Mouse (Mus musculus) liver, adult 2 months (tissue): ENCODE measurements around the gene Olfr112. TPM values are rescaled to one million over a fixed set of nuclear protein-coding genes. Genes with fewer than 3 reads are reported as not detected.
"Not testable (repeated sequence)": the region's sequence is repeated elsewhere in the genome, so short reads cannot be mapped to it uniquely, and the experiment has no call there.

Source experiments
- DNase-seq: peaks from one replicate; pipeline ENCODE4 v3.0.0-alpha.2; 2011; ENCODE audit warnings: low read depth, low spot score; ENCODE audit errors: extremely low read depth
- H3K27ac ChIP-seq: fragments of 200-500 bp; replicated peaks from 2 replicates; pipeline ENCODE4 v1.5.1; 2012; ENCODE audit warnings: low read depth, mild to moderate bottlenecking, control low read depth, inconsistent platforms, low read length; ENCODE audit not compliant: insufficient read depth
- H3K27me3 ChIP-seq: fragments of 200-500 bp; 2 replicates; pipeline ENCODE4 v1.6.1; 2012; ENCODE audit warnings: mild to moderate bottlenecking, moderate library complexity, low read length, inconsistent platforms; ENCODE audit not compliant: control insufficient read depth, insufficient read depth
- H3K36me3 ChIP-seq: fragments of 200-500 bp; 2 replicates; pipeline ENCODE4 v1.6.1; 2012; ENCODE audit warnings: low read length, inconsistent platforms; ENCODE audit not compliant: control insufficient read depth, insufficient read depth
- H3K4me1 ChIP-seq: fragments of 200-500 bp; 2 replicates; pipeline ENCODE4 v1.6.1; 2011; ENCODE audit warnings: low read length; ENCODE audit not compliant: control insufficient read depth, insufficient read depth
- H3K4me3 ChIP-seq: fragments of 200-500 bp; 2 replicates; pipeline ENCODE4 v1.5.1; 2011; ENCODE audit warnings: low read depth, mild to moderate bottlenecking, control low read depth, low read length, moderate library complexity; ENCODE audit not compliant: insufficient read depth
- H3K79me2 ChIP-seq: fragments of 200-500 bp; 2 replicates; pipeline ENCODE4 v1.6.1; 2012; ENCODE audit warnings: inconsistent platforms, mild to moderate bottlenecking, low read length, moderate library complexity; ENCODE audit not compliant: control insufficient read depth, insufficient read depth
- H3K9ac ChIP-seq: fragments of 200-500 bp; 2 replicates; pipeline ENCODE4 v1.6.1; 2012; ENCODE audit warnings: low read depth, mild to moderate bottlenecking, control low read depth, inconsistent platforms, low read length
- CTCF ChIP-seq: fragments of 200-500 bp; IDR thresholded peaks from 2 replicates; pipeline ENCODE4 v1.5.1; 2011; ENCODE audit warnings: low read depth, low read length, control low read depth
- POLR2A ChIP-seq: fragments of 200-500 bp; IDR thresholded peaks from 2 replicates; pipeline ENCODE4 v1.6.1; 2011; ENCODE audit warnings: low read length, control low read depth; ENCODE audit not compliant: insufficient read depth; ENCODE audit errors: extremely low read depth
- WGBS: fragments of 180-500 bp; shearing (Covaris S2); methylation state at CpG from one replicate; pipeline ENCODE4 v1.1.7; 2018; 5-methylcytosine and 5-hydroxymethylcytosine counted together
- polyA plus RNA-seq: library from polyadenylated mRNA; depleted of rRNA; stranded (reverse); fragments of >200 nt; gene quantifications from 2 replicates; pipeline ENCODE4 v1.2.3, GENCODE M21; 2012; rRNA removed
- total RNA-seq: library from RNA; depleted of rRNA; stranded (reverse); fragments of >200 nt; gene quantifications from 2 replicates; pipeline ENCODE4 v1.2.3, GENCODE M21; 2014; rRNA removed

The Olfr112 gene
- total and polyA plus RNA-seq, 2 experiments, result not detected

- Histone ChIP-seq H3K9ac (no peak overlapping the region), H3K4me3 (no peak overlapping the region)
Observed at GRCm38 (mm10) chr17:37535173-37535572, 34.1 kb downstream of the Olfr112 start.

DNA sequence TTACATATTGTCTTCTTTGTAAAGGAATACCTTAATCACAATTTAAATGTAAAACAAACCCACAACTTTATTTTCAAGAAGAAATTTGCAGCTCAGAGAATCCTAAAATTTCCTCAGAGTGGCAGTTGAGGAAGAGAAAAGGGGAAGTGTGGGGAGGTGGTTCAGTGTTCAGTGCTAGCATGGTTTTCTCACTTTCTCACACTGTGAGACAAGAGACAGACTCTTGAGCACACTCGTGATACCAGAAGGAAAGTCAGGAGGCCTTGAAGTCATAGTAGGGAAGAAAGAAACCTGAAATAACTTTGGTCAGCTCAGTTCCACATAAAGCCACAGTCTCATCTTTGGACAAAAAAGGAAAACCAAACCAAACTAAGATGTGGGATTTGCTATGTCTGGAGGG is 43.8 kb downstream of the Olfr112 start:
- H3K79me2 ChIP-seq, H3K4me1 ChIP-seq, H3K4me3 ChIP-seq, H3K36me3 ChIP-seq, H3K27ac ChIP-seq, H3K27me3 ChIP-seq, H3K9ac ChIP-seq: not testable (repeated sequence)
- WGBS, result 65% methylated on average over 1 of the region's 1 CpGs
- DNase-seq, result peak; percentile 19

More at GRCm38 (mm10) chr17:37535173-37535572, 34.1 kb downstream of the Olfr112 start:
- Histone ChIP-seq H3K36me3 (no peaks in the 10 kb centered on the region), H3K4me1 (no peaks in the 10 kb centered on the region), H3K27me3 (no peaks in the 10 kb centered on the region), H3K27ac (no peak overlapping the region), H3K79me2 (no peaks in the 10 kb centered on the region)
- TF ChIP-seq CTCF (no peak), POLR2A (no peak)
- no peak for DNase-seq

- DNase-seq, result peak; percentile 4
- H3K36me3 ChIP-seq, H3K4me1 ChIP-seq, H3K27me3 ChIP-seq, H3K79me2 ChIP-seq, H3K4me3 ChIP-seq, H3K27ac ChIP-seq, H3K9ac ChIP-seq: not testable (repeated sequence)
Observed at GRCm38 (mm10) chr17:37524612-37525011, 44.6 kb downstream of the Olfr112 start.

Other genes with a start within 250 kb of the Olfr112 start
- not detected in 2 replicates for gene Olfr103, start 229.8 kb downstream of the Olfr112 start, total RNA-seq
- gene Olfr103, start 229.8 kb downstream of the Olfr112 start, polyA plus RNA-seq, result not detected in 2 replicates
- gene Olfr104-ps, start 209.9 kb downstream of the Olfr112 start, total RNA-seq, result not detected in 2 replicates
- not detected in 2 replicates for gene Olfr104-ps, start 209.9 kb downstream of the Olfr112 start, polyA plus RNA-seq
- not detected in 2 replicates for gene Olfr105-ps, start 190.4 kb downstream of the Olfr112 start, total RNA-seq
- gene Olfr105-ps, start 190.4 kb downstream of the Olfr112 start, polyA plus RNA-seq, result not detected in 2 replicates
- not detected in 2 replicates for gene Olfr106-ps, start 179.1 kb downstream of the Olfr112 start, total RNA-seq
- gene Olfr106-ps, start 179.1 kb downstream of the Olfr112 start, polyA plus RNA-seq, result not detected in 2 replicates
- not detected in 2 replicates for gene Olfr107, start 170.2 kb downstream of the Olfr112 start, total RNA-seq
- not detected in 2 replicates for gene Olfr107, start 170.2 kb downstream of the Olfr112 start, polyA plus RNA-seq
- not detected in 2 replicates for gene Olfr108, start 124.0 kb downstream of the Olfr112 start, total RNA-seq
- gene Olfr108, start 124.0 kb downstream of the Olfr112 start, polyA plus RNA-seq, result not detected in 2 replicates
- gene Olfr109, start 110.5 kb downstream of the Olfr112 start, total RNA-seq, result not detected in 2 replicates
- gene Olfr109, start 110.5 kb downstream of the Olfr112 start, polyA plus RNA-seq, result not detected in 2 replicates
- 0.18 and 0.54 TPM in 2 replicates for gene H2-M2, start 85.9 kb downstream of the Olfr112 start, total RNA-seq
- gene H2-M2, start 85.9 kb downstream of the Olfr112 start, polyA plus RNA-seq, result not detected in 2 replicates
- gene Olfr110, start 77.0 kb downstream of the Olfr112 start, total RNA-seq, result not detected in 2 replicates
- not detected in 2 replicates for gene Olfr110, start 77.0 kb downstream of the Olfr112 start, polyA plus RNA-seq
- gene Olfr111, start 61.4 kb downstream of the Olfr112 start, total RNA-seq, result not detected in 2 replicates
- not detected in 2 replicates for gene Olfr111, start 61.4 kb downstream of the Olfr112 start, polyA plus RNA-seq
- not detected in 2 replicates for gene Olfr113, start 8.2 kb upstream of the Olfr112 start, total RNA-seq
- not detected in 2 replicates for gene Olfr113, start 8.2 kb upstream of the Olfr112 start, polyA plus RNA-seq
- not detected in 2 replicates for gene Olfr114, start 23.3 kb upstream of the Olfr112 start, total RNA-seq
- not detected in 2 replicates for gene Olfr114, start 23.3 kb upstream of the Olfr112 start, polyA plus RNA-seq
- not detected in 2 replicates for gene Olfr115, start 57.7 kb upstream of the Olfr112 start, total RNA-seq
- not detected in 2 replicates for gene Olfr115, start 57.7 kb upstream of the Olfr112 start, polyA plus RNA-seq
- gene Olfr116, start 57.7 kb upstream of the Olfr112 start, total RNA-seq, result not detected in 2 replicates
- not detected in 2 replicates for gene Olfr116, start 57.7 kb upstream of the Olfr112 start, polyA plus RNA-seq
- gene Olfr117, start 94.3 kb upstream of the Olfr112 start, total RNA-seq, result not detected in 2 replicates
- gene Olfr117, start 94.3 kb upstream of the Olfr112 start, polyA plus RNA-seq, result not detected in 2 replicates
- not detected in 2 replicates for gene Olfr118, start 97.5 kb upstream of the Olfr112 start, total RNA-seq
- not detected in 2 replicates for gene Olfr118, start 97.5 kb upstream of the Olfr112 start, polyA plus RNA-seq
- not detected in 2 replicates for gene Olfr119, start 127.1 kb upstream of the Olfr112 start, total RNA-seq
- not detected in 2 replicates for gene Olfr119, start 127.1 kb upstream of the Olfr112 start, polyA plus RNA-seq
- gene Olfr120, start 152.4 kb upstream of the Olfr112 start, total RNA-seq, result not detected in 2 replicates
- gene Olfr120, start 152.4 kb upstream of the Olfr112 start, polyA plus RNA-seq, result not detected in 2 replicates
- gene Olfr121, start 179.4 kb upstream of the Olfr112 start, total RNA-seq, result not detected in 2 replicates
- not detected in 2 replicates for gene Olfr121, start 179.4 kb upstream of the Olfr112 start, polyA plus RNA-seq
- gene Olfr122, start 199.2 kb upstream of the Olfr112 start, total RNA-seq, result not detected in 2 replicates
- not detected in 2 replicates for gene Olfr122, start 199.2 kb upstream of the Olfr112 start, polyA plus RNA-seq
- gene Olfr123, start 224.1 kb upstream of the Olfr112 start, total RNA-seq, result not detected in 2 replicates
- not detected in 2 replicates for gene Olfr123, start 224.1 kb upstream of the Olfr112 start, polyA plus RNA-seq
- not detected in 2 replicates for gene Olfr124, start 230.4 kb upstream of the Olfr112 start, total RNA-seq
- not detected in 2 replicates for gene Olfr124, start 230.4 kb upstream of the Olfr112 start, polyA plus RNA-seq